Mouse (Mus musculus) stomach, postnatal 0 days (tissue): ENCODE measurements around the gene Emb. TPM values are rescaled to one million over a fixed set of nuclear protein-coding genes. Genes with fewer than 3 reads are reported as not detected.

Experiments
- ATAC-seq: fragments of 200-750 bp; cut with Nextera tagmentation; 2 replicates; pipeline ENCODE4 v1.8.0; 2017; ENCODE audit not compliant: low FRiP score, low TSS enrichment
- DNase-seq: peaks from one replicate; pipeline ENCODE4 v3.0.0-alpha.2; 2016; ENCODE audit warnings: low spot score
- H3K27ac ChIP-seq: fragments of 300-500 bp; sonication (generic); replicated peaks from 2 replicates; pipeline ENCODE4 v1.5.1; 2014; ENCODE audit warnings: mild to moderate bottlenecking, control low read depth
- H3K27me3 ChIP-seq: fragments of 300-500 bp; sonication (generic); 2 replicates; pipeline ENCODE4 v1.6.1; 2014; ENCODE audit warnings: low read length; ENCODE audit not compliant: control insufficient read depth, insufficient read depth
- H3K36me3 ChIP-seq: fragments of 300-500 bp; sonication (generic); 2 replicates; pipeline ENCODE4 v1.6.1; 2014; ENCODE audit warnings: low read length, mixed read lengths; ENCODE audit not compliant: control insufficient read depth, insufficient read depth
- H3K4me1 ChIP-seq: fragments of 300-500 bp; sonication (generic); replicated peaks from 2 replicates; pipeline ENCODE4 v1.6.1; 2014; ENCODE audit warnings: antibody characterized with exemption; ENCODE audit not compliant: control insufficient read depth, insufficient read depth
- H3K4me2 ChIP-seq: fragments of 300-500 bp; sonication (generic); replicated peaks from 2 replicates; pipeline ENCODE4 v1.6.1; 2014; ENCODE audit warnings: low read depth, mild to moderate bottlenecking, control low read depth, moderate library complexity
- H3K4me3 ChIP-seq: fragments of 300-500 bp; sonication (generic); 2 replicates; pipeline ENCODE4 v1.5.1; 2014; ENCODE audit warnings: low read depth, low read length, control low read depth
- H3K9ac ChIP-seq: fragments of 300-500 bp; sonication (generic); 2 replicates; pipeline ENCODE4 v1.6.1; 2014; ENCODE audit warnings: mild to moderate bottlenecking, low read length, control low read depth, mixed read lengths
- H3K9me3 ChIP-seq: fragments of 300-500 bp; sonication (generic); 2 replicates; pipeline ENCODE4 v1.6.1; 2016; ENCODE audit warnings: low read length; ENCODE audit not compliant: control insufficient read depth
- CTCF ChIP-seq: IDR thresholded peaks from 2 replicates; pipeline ENCODE4 v1.5.1; 2016; ENCODE audit warnings: antibody characterized with exemption, low read depth, mild to moderate bottlenecking, moderate library complexity
- EP300 ChIP-seq: optimal IDR thresholded peaks from 2 replicates; pipeline ENCODE3; 2016; ENCODE audit warnings: antibody characterized with exemption
- WGBS: fragments of 180-500 bp; shearing (Covaris S2); extraction: QIAGEN DNeasy Blood & Tissue Kit; methylation state at CpG from one replicate; pipeline ENCODE4 v1.1.7; 2014; 5-methylcytosine and 5-hydroxymethylcytosine counted together
- polyA plus RNA-seq: library from polyadenylated mRNA; unstranded; fragments of >200 nt; fragmentation: Nextera tagmentation; extraction: Ambion mirVana; gene quantifications from 2 replicates; pipeline ENCODE4 v1.2.1, GENCODE M21; 2015

Gene Emb
- polyA plus RNA-seq, 1 experiment from 2014 or later = 10.8 TPM

DNA sequence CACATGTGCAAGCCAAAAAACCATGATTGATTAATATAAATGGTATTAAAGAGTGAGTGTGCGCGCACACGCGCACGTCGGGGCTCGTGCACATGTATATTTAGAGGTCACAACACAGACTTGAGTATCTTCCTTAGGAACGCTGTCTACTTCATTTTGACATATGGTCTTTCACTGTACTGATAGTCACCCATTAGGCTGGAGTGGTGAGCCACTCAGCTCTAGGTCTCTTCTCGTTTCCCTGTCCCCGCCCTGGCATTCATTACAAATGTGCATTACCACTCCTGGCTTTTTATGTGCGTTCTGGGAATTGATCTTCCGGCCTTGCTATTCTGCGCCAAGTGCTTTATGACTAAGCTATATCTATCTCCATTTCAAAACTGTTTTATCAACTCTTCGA, 59.6 kb downstream of the Emb start:
- 90% methylated on average over 14 of the region's 14 CpGs for WGBS
- no peak for TF ChIP-seq CTCF
- TF ChIP-seq EP300 = no peak
- no peak overlapping the region for H3K4me3 ChIP-seq
- ATAC-seq = no peak
- no peak for DNase-seq
- H3K4me2 ChIP-seq = no peak overlapping the region
- no peaks in the 10 kb centered on the region for H3K4me1 ChIP-seq
- no peak overlapping the region for H3K27ac ChIP-seq
- no peak overlapping the region for H3K9ac ChIP-seq
- H3K27me3 ChIP-seq = no peaks in the 10 kb centered on the region
- H3K9me3 ChIP-seq = no peaks in the 10 kb centered on the region
- no peaks in the 10 kb centered on the region for H3K36me3 ChIP-seq

DNA sequence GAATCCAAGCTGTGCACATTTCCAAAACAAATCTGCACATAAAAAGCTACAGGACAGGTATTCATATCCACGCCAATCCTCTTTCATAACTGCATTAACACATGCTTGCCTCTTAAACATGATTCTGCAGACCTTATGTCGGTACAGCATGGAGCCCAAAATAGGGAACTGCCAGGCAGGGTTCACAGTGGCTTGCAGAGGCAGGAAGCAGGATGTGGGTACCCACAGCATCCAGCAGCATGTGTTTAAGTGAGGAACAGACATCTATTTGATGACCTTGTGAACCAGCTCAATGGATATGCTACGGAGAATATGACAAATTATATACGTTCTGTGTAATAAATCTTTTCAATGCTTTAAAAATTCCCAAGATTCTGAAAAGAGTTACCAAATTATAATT, 75.7 kb downstream of the Emb start:
- Histone ChIP-seq H3K27me3 (no peaks in the 10 kb centered on the region), H3K27ac (no peak overlapping the region), H3K9me3 (no peaks in the 10 kb centered on the region), H3K36me3 (no peaks in the 10 kb centered on the region), H3K4me1 (no peaks in the 10 kb centered on the region), H3K4me3 (no peak overlapping the region), H3K4me2 (no peak overlapping the region), H3K9ac (no peak overlapping the region)
- TF ChIP-seq CTCF (no peak), EP300 (no peak)
- ATAC-seq (no peak), DNase-seq (no peak)
- 63% methylated on average over 4 of the region's 4 CpGs for WGBS

DNA sequence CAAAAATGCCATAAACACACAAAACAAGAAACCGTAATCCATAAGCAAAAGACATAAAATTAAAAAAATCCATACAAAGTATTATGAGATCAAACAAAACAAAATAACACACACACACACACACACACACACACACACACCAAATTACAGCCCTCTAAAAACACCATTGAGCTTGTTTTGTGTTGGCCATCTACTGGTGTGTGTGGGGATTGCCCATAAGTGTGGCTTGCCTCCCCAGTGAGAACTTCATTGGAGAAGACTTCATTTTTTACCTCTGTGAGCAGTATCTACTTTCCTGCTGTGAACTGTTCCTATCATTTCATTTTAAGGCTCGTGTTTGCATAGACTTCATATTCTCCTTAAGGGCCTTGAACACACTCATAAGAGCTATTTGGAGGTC, 78.6 kb downstream of the Emb start:
- no peak overlapping the region for H3K27ac ChIP-seq
- H3K4me2 ChIP-seq = no peak overlapping the region
- H3K9me3 ChIP-seq = no peaks in the 10 kb centered on the region
- H3K27me3 ChIP-seq = no peaks in the 10 kb centered on the region
- no peak for DNase-seq
- 93% methylated on average over 2 of the region's 2 CpGs for WGBS
- H3K4me1 ChIP-seq = no peaks in the 10 kb centered on the region
- no peak overlapping the region for H3K9ac ChIP-seq
- no peak overlapping the region for H3K4me3 ChIP-seq
- ATAC-seq = no peak
- H3K36me3 ChIP-seq = no peaks in the 10 kb centered on the region
- no peak for TF ChIP-seq EP300
- TF ChIP-seq CTCF = peak; percentile 29; the same call in 1 of the 2 replicates

DNA sequence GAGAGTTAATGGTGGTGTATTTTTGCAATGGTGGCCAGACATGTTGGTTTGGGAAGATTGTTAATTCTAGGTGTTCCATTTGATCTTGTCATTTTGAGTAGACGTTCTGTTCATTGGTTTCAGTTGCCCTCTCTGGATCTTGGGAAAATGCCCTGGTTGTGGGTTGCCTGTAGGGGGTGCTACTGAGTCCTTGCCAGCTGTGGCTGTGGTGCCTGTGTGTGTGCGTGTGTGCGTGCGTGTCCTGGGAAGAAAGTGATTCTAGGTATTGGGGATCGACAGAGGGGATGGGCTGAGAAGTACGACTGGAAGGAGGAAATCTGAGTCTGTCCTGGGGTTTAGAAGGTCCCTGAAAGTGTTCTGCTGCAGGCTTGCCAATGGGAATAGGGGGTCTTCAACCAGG, 79.1 kb downstream of the Emb start:
- H3K4me3 ChIP-seq = no peak overlapping the region
- no peaks in the 10 kb centered on the region for H3K9me3 ChIP-seq
- H3K27ac ChIP-seq = no peak overlapping the region
- no peaks in the 10 kb centered on the region for H3K27me3 ChIP-seq
- TF ChIP-seq CTCF (peak; percentile 39), EP300 (no peak)
- no peak overlapping the region for H3K9ac ChIP-seq
- DNase-seq (no peak), ATAC-seq (no peak)
- WGBS = 90% methylated on average over 6 of the region's 6 CpGs
- no peaks in the 10 kb centered on the region for H3K36me3 ChIP-seq
- no peaks in the 10 kb centered on the region for H3K4me1 ChIP-seq
- no peak overlapping the region for H3K4me2 ChIP-seq

DNA sequence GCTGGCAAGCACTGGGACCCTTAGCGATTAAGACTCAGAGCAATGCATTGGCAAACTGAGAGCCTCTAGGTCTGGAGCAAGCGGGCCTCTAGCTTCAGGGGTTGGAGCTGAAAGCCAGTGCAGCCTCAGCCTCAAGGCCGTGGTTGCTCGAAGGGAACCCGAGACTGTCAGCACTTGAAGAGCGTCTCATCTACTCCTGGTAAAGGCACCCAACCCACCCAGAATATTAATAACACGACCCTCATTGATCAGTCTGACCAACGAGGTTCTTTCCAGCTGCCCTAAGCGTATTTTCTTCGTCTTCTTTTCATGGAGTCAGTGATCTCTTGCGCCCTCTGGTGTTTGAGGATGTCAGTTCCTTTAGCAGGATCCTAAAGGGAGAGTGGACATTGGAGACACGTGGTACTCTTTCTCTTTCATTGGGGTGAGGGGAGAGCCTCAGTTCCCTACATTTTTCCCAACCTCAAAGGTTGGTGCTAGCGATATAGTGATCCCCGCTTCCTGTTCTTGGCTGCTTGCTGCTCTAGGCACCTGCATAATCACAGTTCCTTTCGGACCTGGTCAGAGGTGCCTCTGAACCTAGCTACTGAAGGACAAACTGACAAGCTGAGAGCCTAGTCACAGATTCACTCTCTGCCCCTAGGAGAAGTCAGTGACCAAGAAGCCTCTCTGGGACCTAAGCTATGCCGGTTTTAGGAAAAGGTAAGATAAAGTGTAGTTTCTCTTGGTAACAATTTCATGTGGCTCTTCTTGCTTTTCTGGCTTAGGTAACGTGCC, 81.3 kb downstream of the Emb start:
- Histone ChIP-seq H3K4me1 (no peaks in the 10 kb centered on the region), H3K4me3 (no peak overlapping the region), H3K27me3 (no peaks in the 10 kb centered on the region), H3K9ac (0 out of 2 replicates have a peak overlapping the region, but pooled peaks have one; percentile 24), H3K4me2 (peak overlapping the region; percentile 35), H3K9me3 (no peaks in the 10 kb centered on the region), H3K36me3 (no peaks in the 10 kb centered on the region), H3K27ac (no peak overlapping the region)
- WGBS = 28% methylated on average over 17 of the region's 17 CpGs
- TF ChIP-seq CTCF (peak; percentile 96), EP300 (no peak)
- ATAC-seq (peak; percentile 68; the same call in 1 of the 2 replicates), DNase-seq (peak; percentile 72)
